Mouse (Mus musculus) gastrocnemius, adult 2 months (tissue): ENCODE data around the gene Gpr179. TPM values are rescaled to one million over a fixed set of nuclear protein-coding genes. Genes with fewer than 3 reads are reported as not detected.

ENCODE experiments used
- DNase-seq: peaks from one replicate; pipeline ENCODE4 v3.0.0; 2022
- H3K27ac ChIP-seq: fragments of 200-600 bp; 2 replicates; pipeline ENCODE4 v1.8.1; 2022; ENCODE audit warnings: mild to moderate bottlenecking
- H3K4me3 ChIP-seq: fragments of 200-600 bp; 2 replicates; pipeline ENCODE4 v1.8.1; 2022; ENCODE audit warnings: mild to moderate bottlenecking, moderate library complexity
- CTCF ChIP-seq: fragments of 200-600 bp; IDR thresholded peaks from 2 replicates; pipeline ENCODE4 v1.8.1; 2022; ENCODE audit warnings: antibody characterized with exemption, mild to moderate bottlenecking, moderate library complexity
- intact Hi-C: fragments of 180-260 bp; cut with DNase I; formaldehyde crosslinking; loops from one replicate; pipeline ENCODE4 v1.15.1; 2025
- total RNA-seq, 2 experiments: library from RNA; stranded (reverse); gene quantifications; 2 replicates each; pipeline ENCODE4 v1.2.3; 2021

The Gpr179 gene
- total RNA-seq, 2 experiments from 2014 or later, result 0.03 TPM; not detected in 1

GRCm38 (mm10) chr11:97310895-97311631 lies 40.8 kb downstream of the Gpr179 start:
- intact Hi-C loops, result loop anchor here (2.0 to 10.0 kb wide), 3 partner anchors 30 to 124 kb away; partner anchors contain the start of genes Kpnb1 and Npepps
- Histone ChIP-seq H3K4me3 (peak overlapping the region; percentile 83), H3K27ac (peak overlapping the region; percentile 95)
- peak; percentile 44 for TF ChIP-seq CTCF
- peak; percentile 61 for DNase-seq

DNA sequence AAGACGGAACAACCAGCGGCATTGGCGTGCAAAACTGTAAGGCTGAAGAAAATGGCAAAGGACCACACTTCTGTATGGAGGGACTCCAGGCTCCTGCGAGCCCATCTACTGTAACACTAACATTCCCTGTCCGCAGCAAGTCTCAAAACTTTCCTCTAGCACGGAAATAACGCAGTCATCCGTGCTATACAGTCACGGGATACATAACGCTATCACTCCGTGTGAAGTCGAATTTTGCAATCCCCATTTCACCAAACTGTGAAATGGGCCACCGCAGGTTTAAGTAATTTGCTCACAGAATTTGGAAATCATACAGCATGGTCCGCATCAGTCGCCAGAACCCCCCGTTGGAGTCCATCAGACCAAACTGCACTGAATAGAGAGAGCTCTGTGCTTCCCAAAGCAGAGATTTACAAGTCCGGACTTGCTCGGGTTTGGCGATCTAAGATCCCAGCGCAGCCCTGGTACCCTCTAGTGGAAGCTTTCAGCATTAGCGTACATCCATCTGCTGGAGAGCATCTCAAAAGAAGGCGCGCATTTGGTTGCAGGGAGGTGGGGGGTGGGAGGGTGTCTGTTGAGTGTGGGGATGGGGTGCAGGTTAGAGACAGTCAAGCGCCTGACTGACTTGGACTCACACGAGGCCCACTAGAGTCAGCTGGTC lies 41.8 kb downstream of the Gpr179 start:
- DNase-seq, result peak; percentile 82
- intact Hi-C loops, result loop anchor here (2.0 to 10.0 kb wide), 3 partner anchors 29 to 123 kb away; partner anchors contain the start of genes Kpnb1 and Npepps
- H3K27ac ChIP-seq, result peak overlapping the region; percentile 95
- peak overlapping the region; percentile 83 for H3K4me3 ChIP-seq
- peak; percentile 77 for TF ChIP-seq CTCF

DNA sequence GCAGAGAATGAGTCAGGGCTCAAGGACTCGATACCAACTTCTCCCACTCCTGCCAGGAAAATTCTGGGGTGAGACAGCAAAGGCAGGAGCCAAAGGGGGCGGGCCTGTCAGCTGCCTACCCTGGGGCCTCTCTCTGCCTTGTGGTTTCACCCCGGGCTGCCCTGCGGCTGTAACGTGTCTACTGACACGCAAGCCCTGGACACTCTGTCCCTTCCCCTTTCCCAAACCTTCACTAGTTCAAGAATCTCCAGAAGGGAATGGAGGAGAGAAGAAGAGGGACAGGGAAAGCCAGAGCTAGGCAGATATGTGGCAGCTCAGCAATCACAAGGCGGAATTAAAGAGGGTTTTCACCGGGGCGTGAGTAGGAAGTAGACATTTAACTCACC lies 42.4 kb downstream of the Gpr179 start:
- H3K27ac ChIP-seq, result peak overlapping the region; percentile 95
- peak; percentile 92 for DNase-seq
- no peak for TF ChIP-seq CTCF
- intact Hi-C loops, result no loop called here
- peak overlapping the region; percentile 83 for H3K4me3 ChIP-seq

GRCm38 (mm10) chr11:97308806-97309450 lies 42.9 kb downstream of the Gpr179 start:
- intact Hi-C loops, result no loop called here
- TF ChIP-seq CTCF, result no peak
- DNase-seq, result no peak
- Histone ChIP-seq H3K27ac (peak overlapping the region; percentile 95), H3K4me3 (peak overlapping the region; percentile 83)

- H3K27ac ChIP-seq, result peak overlapping the region; percentile 70
- no peak for TF ChIP-seq CTCF
- DNase-seq, result peak; percentile 48
- intact Hi-C loops, result no loop called here
- no peak overlapping the region for H3K4me3 ChIP-seq
These were observed 44.4 kb downstream of the Gpr179 start for GRCm38 (mm10) chr11:97307294-97308069.

DNA sequence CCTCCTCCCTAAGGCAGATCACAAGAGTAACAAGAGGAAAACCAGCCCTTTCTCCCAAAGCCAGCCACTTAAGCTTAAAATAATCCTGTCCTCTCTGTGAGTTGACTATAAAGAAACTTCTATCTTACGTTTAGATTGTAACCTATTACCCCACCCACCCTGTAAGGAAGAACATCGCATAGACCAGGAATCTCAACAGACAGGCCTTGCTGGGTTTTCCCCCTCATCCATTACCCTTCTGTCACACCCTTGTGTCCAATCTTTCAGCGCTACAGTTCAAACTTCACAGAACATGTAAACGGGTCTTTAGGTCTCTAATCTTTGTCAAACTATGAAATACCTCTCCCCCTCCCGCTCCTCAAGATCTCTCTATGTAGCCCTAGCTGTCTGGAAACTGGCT lies 47.2 kb downstream of the Gpr179 start:
- intact Hi-C loops, result no loop called here
- no peak overlapping the region for H3K27ac ChIP-seq
- no peak overlapping the region for H3K4me3 ChIP-seq
- TF ChIP-seq CTCF, result no peak
- DNase-seq, result no peak

DNA sequence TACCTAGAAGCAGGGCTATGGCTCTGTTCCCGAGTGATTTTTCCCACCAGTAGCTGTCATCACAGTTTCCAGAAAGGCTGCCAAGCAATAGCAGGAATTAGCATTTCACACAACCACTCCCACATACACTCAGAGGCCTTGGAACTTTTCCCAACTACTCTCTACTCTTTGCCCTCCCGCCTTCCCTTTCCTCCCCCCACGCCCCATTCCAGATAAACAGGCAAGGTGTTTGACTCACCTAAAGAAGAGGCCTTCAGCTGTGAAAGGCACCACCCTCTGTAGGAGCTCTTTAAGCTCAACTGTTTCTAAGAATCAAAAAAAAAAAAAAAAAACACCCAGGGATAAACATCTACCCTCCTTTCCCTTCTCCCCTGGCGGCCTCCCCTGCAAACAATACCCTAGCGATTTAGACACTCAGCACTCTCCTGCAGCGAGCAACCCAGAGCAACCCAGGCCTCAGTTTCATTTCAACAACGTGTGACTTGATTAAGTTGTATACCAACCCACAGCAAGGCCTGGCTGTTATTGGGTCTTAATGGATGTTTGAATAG lies 49.6 kb downstream of the Gpr179 start:
- intact Hi-C loops, result no loop called here
- DNase-seq, result peak; percentile 52
- no peak for TF ChIP-seq CTCF
- Histone ChIP-seq H3K4me3 (no peak overlapping the region), H3K27ac (peak overlapping the region; percentile 80)

- TF ChIP-seq CTCF, result no peak
These were observed 50.5 kb downstream of the Gpr179 start for GRCm38 (mm10) chr11:97301406-97301805.

DNA sequence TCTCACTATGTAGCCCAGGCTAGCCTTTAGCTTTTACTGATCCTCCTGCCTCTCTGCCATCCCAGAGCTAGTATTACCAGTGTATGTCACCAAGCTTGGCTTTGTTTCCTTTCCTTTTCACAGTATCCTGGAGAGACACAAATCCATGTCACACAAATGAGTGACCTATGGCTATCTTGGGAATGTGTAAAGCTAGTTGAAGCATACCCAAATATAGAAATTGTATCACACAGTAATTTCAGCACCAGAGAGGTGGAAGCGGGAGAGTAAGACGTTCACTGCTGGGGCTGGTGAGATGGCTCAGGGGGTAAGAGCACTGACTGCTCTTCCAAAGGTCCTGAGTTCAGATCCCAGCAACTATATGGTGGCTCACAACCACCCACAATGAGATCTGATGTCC lies 51.9 kb downstream of the Gpr179 start:
- intact Hi-C loops, result no loop called here
- H3K4me3 ChIP-seq, result no peak overlapping the region
- no peak overlapping the region for H3K27ac ChIP-seq
- TF ChIP-seq CTCF, result no peak
- DNase-seq, result no peak

More at GRCm38 (mm10) chr11:97301406-97301805, 50.5 kb downstream of the Gpr179 start:
- Histone ChIP-seq H3K4me3 (no peak overlapping the region), H3K27ac (peak overlapping the region; percentile 80)
- intact Hi-C loops, result no loop called here
- no peak for DNase-seq

- DNase-seq, result no peak
- TF ChIP-seq CTCF, result no peak
- intact Hi-C loops, result no loop called here
- Histone ChIP-seq H3K4me3 (no peak overlapping the region), H3K27ac (no peak overlapping the region)
These were observed 55.3 kb downstream of the Gpr179 start for GRCm38 (mm10) chr11:97296542-97296941.

- Histone ChIP-seq H3K4me3 (no peak overlapping the region), H3K27ac (no peak overlapping the region)
- intact Hi-C loops, result no loop called here
- no peak for DNase-seq
- no peak for TF ChIP-seq CTCF
These were observed 59.1 kb downstream of the Gpr179 start for GRCm38 (mm10) chr11:97292731-97293130.
